Mouse (Mus musculus): ENCODE data around the gene Coro1b.

Gene Coro1b

GRCm38 (mm10) chr19:4197180-4197579 lies 48.8 kb downstream of the Coro1b start:
- H3K9me3 ChIP-seq (ENCODE audit: low read length): no peaks in the 10 kb centered on the region
- H3K27me3 ChIP-seq (ENCODE audit: insufficient read depth, low read length): no peaks in the 10 kb centered on the region
- peaks cover 89% of the 10 kb centered on the region for H3K4me1 ChIP-seq (replicated peaks; ENCODE audit: low read depth, low read length)
- TF ChIP-seq POU5F1 (IDR thresholded peaks at IDR 0.05; ENCODE audit: borderline replicate concordance, low read length): no peak
- peak overlapping the region; percentile 20; the same call in 1 of the 2 replicates for H3K4me3 ChIP-seq (replicated peaks; ENCODE audit: low read length)
- peaks cover 81% of the 10 kb centered on the region for H3K36me3 ChIP-seq (ENCODE audit: insufficient read depth, low read length)

GRCm38 (mm10) chr19:4201291-4201909 lies 53.0 kb downstream of the Coro1b start, which contains the start of gene Rad9a:
TSS of gene Rad9a (minus strand) at chr19:4201662.
- H3K4me1 ChIP-seq (replicated peaks; ENCODE audit: low read depth, low read length): peaks cover 82% of the 10 kb centered on the region
- peaks cover 45% of the 10 kb centered on the region for H3K36me3 ChIP-seq (ENCODE audit: insufficient read depth, low read length)
- H3K4me3 ChIP-seq (replicated peaks; ENCODE audit: low read length): peak within 1 kb of the TSS; percentile 92
- peaks cover 3% of the 10 kb centered on the region; the same call in 1 of the 2 replicates for H3K27me3 ChIP-seq (ENCODE audit: insufficient read depth, low read length)
- H3K9me3 ChIP-seq (ENCODE audit: low read length): no peaks in the 10 kb centered on the region
- TF ChIP-seq NANOG (IDR thresholded peaks at IDR 0.05; ENCODE audit: borderline replicate concordance, low read length): no peak
- TF ChIP-seq CTCF (conservative IDR thresholded peaks at IDR 0.05; ENCODE audit: low read length): no peak
- no peak for TF ChIP-seq POU5F1 (IDR thresholded peaks at IDR 0.05; ENCODE audit: borderline replicate concordance, low read length)

GRCm38 (mm10) chr19:4202149-4202548 lies 53.7 kb downstream of the Coro1b start:
- H3K27me3 ChIP-seq (ENCODE audit: insufficient read depth, low read length): peaks cover 3% of the 10 kb centered on the region; the same call in 1 of the 2 replicates
- H3K4me3 ChIP-seq (replicated peaks; ENCODE audit: low read length): peak overlapping the region; percentile 92
- H3K4me1 ChIP-seq (replicated peaks; ENCODE audit: low read depth, low read length): peaks cover 81% of the 10 kb centered on the region
- TF ChIP-seq NANOG (IDR thresholded peaks at IDR 0.05; ENCODE audit: borderline replicate concordance, low read length) (no peak), POU5F1 (IDR thresholded peaks at IDR 0.05; ENCODE audit: borderline replicate concordance, low read length) (no peak), CTCF (conservative IDR thresholded peaks at IDR 0.05; ENCODE audit: low read length) (no peak)
- no peaks in the 10 kb centered on the region for H3K9me3 ChIP-seq (ENCODE audit: low read length)
- H3K36me3 ChIP-seq (ENCODE audit: insufficient read depth, low read length): peaks cover 37% of the 10 kb centered on the region

DNA sequence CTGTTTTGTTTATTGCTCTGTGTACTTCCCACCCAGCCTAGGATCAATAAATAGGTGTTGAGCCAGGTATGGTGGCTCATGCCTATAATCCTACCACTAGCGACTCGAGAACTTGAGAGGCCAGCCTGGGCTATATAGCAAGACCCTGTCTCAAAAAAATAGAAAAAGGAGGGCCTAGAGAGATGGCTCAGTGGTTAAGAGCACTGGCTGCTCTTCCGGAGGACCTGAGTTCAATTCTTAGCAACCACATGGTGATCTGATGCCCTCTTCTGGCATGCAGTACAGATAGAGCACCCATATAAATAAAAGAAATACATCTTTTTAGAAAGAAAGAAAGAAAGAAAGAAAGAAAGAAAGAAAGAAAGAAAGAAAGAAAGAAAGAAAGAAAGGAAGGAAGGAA lies 54.7 kb downstream of the Coro1b start:
- no peak overlapping the region for H3K4me3 ChIP-seq (replicated peaks; ENCODE audit: low read length)
- H3K36me3 ChIP-seq (ENCODE audit: insufficient read depth, low read length): peaks cover 27% of the 10 kb centered on the region
- no peak for TF ChIP-seq CTCF (conservative IDR thresholded peaks at IDR 0.05; ENCODE audit: low read length)
- no peak for TF ChIP-seq NANOG (IDR thresholded peaks at IDR 0.05; ENCODE audit: borderline replicate concordance, low read length)
- no peak for TF ChIP-seq POU5F1 (IDR thresholded peaks at IDR 0.05; ENCODE audit: borderline replicate concordance, low read length)
- peaks cover 81% of the 10 kb centered on the region for H3K4me1 ChIP-seq (replicated peaks; ENCODE audit: low read depth, low read length)
- H3K27me3 ChIP-seq (ENCODE audit: insufficient read depth, low read length): peaks cover 3% of the 10 kb centered on the region; the same call in 1 of the 2 replicates
- H3K9me3 ChIP-seq (ENCODE audit: low read length): no peaks in the 10 kb centered on the region

Data from E14TG2a.4 (cell line).